Mouse (Mus musculus) kidney, postnatal 36 days (tissue): Measurements from ENCODE around the gene Lsp1.

Experiments used
- DNase-seq, 2 experiments: peaks; one replicate each; pipeline ENCODE4 v3.0.0; 2021 to 2022; ENCODE audit warnings: mixed read lengths in 2 of 2

The Lsp1 gene

GRCm38 (mm10) chr7:142445324-142445723, 15.3 kb upstream of the Lsp1 start:
- DNase-seq = no peak

- no peak for DNase-seq
These were observed 14.3 kb upstream of the Lsp1 start for GRCm38 (mm10) chr7:142446264-142446663.

GRCm38 (mm10) chr7:142449038-142449617, 11.5 kb upstream of the Lsp1 start:
- DNase-seq = no peak

GRCm38 (mm10) chr7:142454706-142455105, 5.9 kb upstream of the Lsp1 start:
- no peak for DNase-seq

- no peak for DNase-seq
These were observed 5.4 kb upstream of the Lsp1 start for GRCm38 (mm10) chr7:142455251-142455650.

- no peak for DNase-seq
These were observed 3.8 kb upstream of the Lsp1 start for GRCm38 (mm10) chr7:142456806-142457205.

- DNase-seq = no peak
These were observed 3.3 kb upstream of the Lsp1 start for GRCm38 (mm10) chr7:142457227-142457811.

GRCm38 (mm10) chr7:142458026-142458425, 2.6 kb upstream of the Lsp1 start:
- no peak for DNase-seq

GRCm38 (mm10) chr7:142458676-142459298, 1.8 kb upstream of the Lsp1 start:
- DNase-seq = no peak

GRCm38 (mm10) chr7:142459299-142459691, 1.3 kb upstream of the Lsp1 start:
- no peak for DNase-seq

- DNase-seq = no peak
These were observed 837 bp downstream of the Lsp1 start for GRCm38 (mm10) chr7:142461446-142461845.

- no peak for DNase-seq
These were observed 1.6 kb downstream of the Lsp1 start for GRCm38 (mm10) chr7:142462190-142462589.

GRCm38 (mm10) chr7:142462594-142463078, 2.0 kb downstream of the Lsp1 start:
- DNase-seq = no peak

GRCm38 (mm10) chr7:142470171-142470691, 9.6 kb downstream of the Lsp1 start:
- no peak for DNase-seq

GRCm38 (mm10) chr7:142470808-142471413, 10.3 kb downstream of the Lsp1 start:
- peak; percentile 16 to 25 for DNase-seq

- no peak for DNase-seq
These were observed 10.8 kb downstream of the Lsp1 start for GRCm38 (mm10) chr7:142471414-142471861.

- no peak for DNase-seq
These were observed 11.4 kb downstream of the Lsp1 start for GRCm38 (mm10) chr7:142471884-142472570.

- no peak for DNase-seq
These were observed 12.3 kb downstream of the Lsp1 start for GRCm38 (mm10) chr7:142472936-142473335.

- no peak for DNase-seq
These were observed 12.9 kb downstream of the Lsp1 start for GRCm38 (mm10) chr7:142473476-142473875.

GRCm38 (mm10) chr7:142474799-142475198, 14.2 kb downstream of the Lsp1 start:
- no peak for DNase-seq

GRCm38 (mm10) chr7:142475641-142476040, 15.0 kb downstream of the Lsp1 start:
- no peak for DNase-seq

GRCm38 (mm10) chr7:142476271-142476670, 15.7 kb downstream of the Lsp1 start:
- no peak for DNase-seq
